Mouse (Mus musculus) fibroblast of lung, adult 2 months (primary cell): ENCODE measurements around the gene Ccl3.

Source experiments
- DNase-seq: peaks from one replicate; pipeline ENCODE4 v3.0.0-alpha.2; 2011; ENCODE audit warnings: low read depth

Ccl3 gene

DNA sequence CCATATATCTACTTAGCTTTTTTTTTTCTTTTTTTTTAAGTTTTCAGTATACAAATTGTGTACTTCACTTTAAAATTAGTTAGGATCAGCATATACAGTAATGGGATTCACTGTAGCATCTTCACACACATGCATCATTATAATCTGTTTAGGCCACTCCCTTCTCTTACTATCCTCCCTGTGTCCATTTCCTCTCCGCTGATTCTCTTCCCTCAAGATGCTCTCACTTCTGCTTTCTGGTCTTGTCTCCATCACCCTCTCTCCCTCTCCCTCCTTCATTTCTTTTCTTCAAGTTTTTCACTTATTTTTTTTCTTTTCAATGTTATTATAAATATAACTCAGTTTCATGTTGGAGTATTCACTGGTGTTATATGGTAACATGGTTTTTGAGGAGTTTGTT, 30.1 kb downstream of the Ccl3 start:
- no peak for DNase-seq

DNA sequence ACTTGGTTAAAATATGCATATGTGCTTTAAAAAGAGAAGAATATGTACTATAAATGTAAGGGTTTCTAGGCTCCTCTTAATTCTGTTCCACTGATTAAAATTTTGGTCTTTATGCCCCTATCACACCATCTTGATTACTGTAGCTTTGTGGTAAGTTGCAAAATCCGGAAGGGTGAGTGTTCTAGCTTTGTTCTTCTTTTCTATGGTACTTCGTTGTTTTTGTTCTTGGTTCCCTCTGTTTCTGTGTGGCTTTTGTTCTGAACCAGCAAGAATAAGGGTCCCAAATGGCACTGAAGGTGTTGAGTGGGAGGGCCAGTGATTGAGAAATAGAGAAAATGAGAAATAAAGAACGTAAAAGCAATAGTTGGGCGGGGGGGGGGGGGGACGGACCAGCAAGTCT, 30.9 kb downstream of the Ccl3 start:
- no peak for DNase-seq

DNA sequence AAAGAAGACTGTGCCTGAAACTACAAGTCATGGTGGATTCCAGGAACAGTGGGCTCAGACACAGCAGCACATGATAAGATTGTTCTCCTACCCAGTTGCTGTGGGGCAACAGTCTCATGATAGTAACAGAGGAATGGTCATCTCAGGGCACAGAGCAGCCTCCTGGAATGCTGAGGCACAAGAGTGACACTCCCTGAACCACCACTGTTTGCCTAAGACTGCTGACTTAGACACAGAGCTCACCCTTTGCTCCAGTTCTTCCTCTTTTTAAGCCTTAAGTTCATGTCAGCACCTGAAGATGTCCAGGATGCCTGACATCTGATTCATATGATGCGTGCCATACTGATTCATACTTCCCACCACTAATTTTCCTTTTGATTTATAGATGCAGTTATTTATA, 32.6 kb downstream of the Ccl3 start:
- DNase-seq: no peak

DNA sequence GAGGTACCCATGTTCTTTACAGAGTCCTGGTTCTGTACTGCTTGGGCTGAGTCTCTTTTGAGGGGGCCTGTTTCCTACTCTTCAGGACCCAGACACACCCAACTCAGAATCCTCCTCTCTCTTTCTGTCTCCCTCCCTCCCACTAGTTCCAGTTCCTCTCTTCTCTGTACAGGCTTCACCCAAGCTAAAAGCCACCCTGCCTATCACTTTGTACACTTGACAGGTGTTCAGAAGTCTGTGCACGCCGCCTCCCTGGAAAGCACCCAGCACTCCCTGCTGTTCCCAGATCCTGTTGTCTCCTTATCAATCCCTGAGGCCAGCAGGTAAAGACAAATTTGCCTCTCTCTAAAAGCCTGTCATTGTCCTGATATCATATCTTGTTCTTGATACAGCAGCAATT, 38.3 kb downstream of the Ccl3 start:
- DNase-seq: no peak

DNA sequence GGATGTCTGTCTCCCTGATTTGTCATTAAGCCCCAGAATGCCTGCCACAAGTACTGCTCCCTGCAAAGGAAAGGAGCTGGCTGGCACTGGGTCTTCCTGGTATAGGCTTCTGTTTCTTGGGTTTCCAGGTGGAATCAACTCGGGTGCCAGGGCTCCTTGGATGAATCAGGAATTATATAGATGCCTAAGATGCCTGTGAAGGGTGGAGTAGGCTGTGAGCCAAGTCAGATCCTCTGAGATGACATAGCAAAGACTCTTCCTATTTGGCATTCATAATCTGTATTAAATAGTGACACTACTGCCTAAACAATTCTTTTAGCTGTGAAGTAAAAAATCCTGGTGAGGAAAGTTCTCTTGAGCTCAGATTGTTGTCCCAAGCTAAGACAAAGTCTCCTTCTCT, 42.8 kb downstream of the Ccl3 start:
- DNase-seq: no peak

DNA sequence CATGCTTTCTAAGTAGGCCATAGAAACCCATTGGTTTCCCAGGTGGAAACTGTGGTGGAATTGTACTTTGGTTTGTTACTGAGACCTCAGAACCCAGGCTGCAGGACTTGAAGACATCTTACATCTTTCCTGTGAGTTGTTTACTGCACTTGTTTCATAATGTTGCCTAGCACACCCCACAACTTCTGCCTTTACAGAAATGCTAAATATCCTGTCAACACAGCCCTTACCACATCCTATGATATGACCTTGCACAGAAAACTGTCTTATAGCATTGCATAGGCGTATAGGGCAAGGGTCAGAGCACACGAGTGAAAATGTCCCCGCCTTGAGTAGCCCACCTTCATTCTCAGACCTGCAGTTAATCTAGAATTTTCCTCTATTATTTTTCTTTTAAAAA, 43.6 kb downstream of the Ccl3 start:
- DNase-seq: no peak

DNA sequence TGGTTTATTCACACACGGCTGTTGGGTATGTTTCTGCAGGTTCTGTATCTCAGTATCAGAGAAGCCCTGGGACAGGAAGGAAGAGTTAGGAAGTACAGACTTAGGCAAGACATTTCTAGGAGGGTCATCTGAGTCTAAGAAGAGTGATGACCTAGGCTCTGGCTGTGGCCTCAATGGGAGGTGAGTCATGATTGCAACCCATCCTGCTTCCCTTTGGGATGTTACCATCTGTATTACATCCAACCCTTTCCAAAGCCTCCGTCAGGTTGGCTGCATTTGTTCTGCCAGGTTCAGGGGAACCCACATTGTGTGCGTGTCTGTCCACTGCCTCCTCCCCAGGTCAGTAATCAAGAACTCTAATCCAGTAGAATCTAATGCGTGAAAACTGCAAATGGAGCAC, 44.5 kb downstream of the Ccl3 start:
- DNase-seq: no peak

DNA sequence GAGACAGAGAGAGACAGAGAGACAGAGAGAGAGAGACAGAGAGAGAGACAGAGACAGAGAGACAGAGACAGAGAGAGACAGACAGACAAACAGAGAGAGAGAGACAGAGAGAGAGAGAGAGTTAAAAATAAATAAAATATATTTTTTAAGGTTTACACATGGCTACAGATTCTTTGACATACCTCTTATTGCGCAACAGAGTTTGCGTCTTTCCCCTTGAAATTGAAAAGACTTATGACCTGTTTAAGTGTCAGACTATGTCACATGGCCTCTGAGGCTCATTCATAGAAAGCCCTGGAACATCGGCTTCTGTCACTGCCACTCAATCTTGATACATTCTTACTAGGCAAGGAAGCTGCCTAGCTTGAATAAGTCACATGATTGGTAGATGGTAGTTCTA, 45.8 kb downstream of the Ccl3 start:
- DNase-seq: no peak

DNA sequence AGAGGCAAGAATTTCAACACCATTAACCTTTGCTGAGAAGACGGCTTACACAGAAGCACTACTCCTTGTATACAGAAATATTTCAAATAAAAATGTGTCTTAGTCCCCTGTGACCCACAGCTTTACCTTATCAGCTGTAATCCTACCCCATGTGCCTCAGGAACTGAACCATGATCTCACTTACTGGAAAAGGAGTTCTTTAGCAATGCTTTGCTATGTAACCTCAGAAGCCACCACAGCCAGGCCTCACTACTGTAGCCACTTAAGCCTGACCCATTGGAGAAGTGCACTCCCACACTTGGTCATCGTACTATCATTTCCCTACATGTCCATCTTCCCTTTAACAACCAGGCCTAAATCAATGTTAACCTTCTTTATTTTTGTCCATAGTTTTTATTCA, 48.6 kb downstream of the Ccl3 start:
- DNase-seq: no peak

DNA sequence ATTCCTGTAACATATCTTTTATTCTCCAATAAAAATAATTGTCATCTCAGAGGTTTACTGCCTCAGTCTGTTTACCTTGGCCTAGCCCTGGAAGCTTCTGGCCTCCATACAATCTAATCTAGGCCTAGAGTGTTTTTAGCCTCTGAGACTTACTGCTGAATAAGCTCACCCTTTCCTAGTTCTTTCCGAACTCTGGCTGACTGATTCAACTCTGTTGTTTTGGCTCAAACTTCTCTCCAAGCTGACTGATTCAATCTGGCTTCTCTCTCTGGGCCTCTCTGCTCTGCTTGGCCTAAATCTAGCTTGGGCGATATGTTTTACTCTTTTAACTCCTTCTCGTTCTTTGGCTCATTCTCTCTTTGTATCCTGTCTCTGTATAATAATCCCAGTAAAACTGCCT, 50.2 kb downstream of the Ccl3 start:
- no peak for DNase-seq

DNA sequence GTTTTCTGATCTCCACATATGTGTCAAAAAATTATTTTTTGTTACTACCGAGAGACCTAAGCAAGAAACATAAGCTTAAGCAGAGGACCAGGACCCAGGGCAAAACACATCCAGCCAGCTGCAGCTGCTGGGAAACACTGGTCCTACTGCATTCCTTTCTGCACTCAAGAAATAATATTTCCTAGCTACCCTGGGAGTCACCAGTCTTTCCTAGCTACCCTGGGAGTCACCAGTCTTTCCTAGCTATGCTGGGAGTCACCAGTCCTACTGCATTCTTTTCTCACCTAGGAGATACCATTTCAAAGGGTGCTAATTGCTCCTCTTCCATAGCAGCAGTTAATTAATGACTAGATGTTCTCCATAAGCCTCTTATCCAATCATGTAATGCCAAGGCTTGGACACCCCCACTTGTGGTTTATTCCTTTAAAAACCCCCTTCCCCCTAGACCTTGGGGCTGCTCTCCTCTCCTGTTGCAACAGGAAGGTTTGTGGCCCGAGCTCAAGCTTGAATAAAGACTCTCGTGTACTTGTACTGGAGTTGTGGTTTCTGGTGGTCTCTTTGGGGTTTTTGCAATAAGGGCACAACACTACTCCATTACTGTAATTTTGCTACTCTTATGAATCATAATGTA, 50.8 kb downstream of the Ccl3 start:
- no peak for DNase-seq
